Mouse (Mus musculus) liver, embryonic 14.5 days (tissue): Measurements from ENCODE around the gene Ffar4. TPM values are rescaled to one million over a fixed set of nuclear protein-coding genes. Genes with fewer than 3 reads are reported as not detected.

Source experiments
- ATAC-seq: fragments of 200-750 bp; cut with Nextera tagmentation; 2 replicates; pipeline ENCODE4 v1.8.0; 2017; ENCODE audit warnings: moderate number of reproducible peaks, mild to moderate bottlenecking, moderate library complexity; ENCODE audit not compliant: insufficient read depth
- DNase-seq, 3 experiments: peaks; one replicate each; pipeline ENCODE4 v3.0.0-alpha.2; 2012 to 2013; ENCODE audit warnings: low read depth in 3 of 3, low spot score in 3 of 3
- H3K27ac ChIP-seq: fragments of 300-500 bp; sonication (generic); 2 replicates; pipeline ENCODE4 v1.5.1; 2014; ENCODE audit warnings: moderate library complexity, mild to moderate bottlenecking, control low read depth, inconsistent platforms
- H3K27me3 ChIP-seq: fragments of 300-500 bp; sonication (generic); 2 replicates; pipeline ENCODE4 v1.6.1; 2014; ENCODE audit warnings: mild to moderate bottlenecking, low read length, moderate library complexity; ENCODE audit not compliant: control insufficient read depth, insufficient read depth
- H3K36me3 ChIP-seq: fragments of 300-500 bp; sonication (generic); replicated peaks from 2 replicates; pipeline ENCODE4 v1.6.1; 2014; ENCODE audit warnings: low read depth; ENCODE audit not compliant: control insufficient read depth, insufficient read depth
- H3K4me1 ChIP-seq, 2 experiments: fragments of 200-500 bp in 1 of 2; fragments of 300-500 bp in 1 of 2; sonication (generic) in 1 of 2; replicated peaks; 2 replicates each; pipeline ENCODE4 v1.6.1; 2012 to 2014; ENCODE audit warnings: antibody characterized with exemption in 1 of 2, inconsistent platforms in 1 of 2, low read length in 1 of 2; ENCODE audit not compliant: control insufficient read depth in 2 of 2, insufficient read depth in 2 of 2
- H3K4me2 ChIP-seq: fragments of 300-500 bp; sonication (generic); 2 replicates; pipeline ENCODE4 v1.6.1; 2014; ENCODE audit warnings: low read depth, mild to moderate bottlenecking, control low read depth, moderate library complexity
- H3K4me3 ChIP-seq, 2 experiments: fragments of 200-500 bp in 1 of 2; fragments of 300-500 bp in 1 of 2; sonication (generic) in 1 of 2; 2 replicates each; pipeline ENCODE4 v1.5.1; 2012 to 2014; ENCODE audit warnings: low read depth in 2 of 2, low read length in 2 of 2, mild to moderate bottlenecking in 2 of 2, control low read depth in 1 of 2, inconsistent platforms in 1 of 2, moderate library complexity in 1 of 2; ENCODE audit not compliant: insufficient read depth in 1 of 2
- H3K9ac ChIP-seq: fragments of 300-500 bp; sonication (generic); replicated peaks from 2 replicates; pipeline ENCODE4 v1.6.1; 2014; ENCODE audit warnings: mild to moderate bottlenecking, control low read depth, moderate library complexity
- H3K9me3 ChIP-seq: fragments of 300-500 bp; sonication (generic); 2 replicates; pipeline ENCODE4 v1.6.1; 2016; ENCODE audit warnings: low read length, mixed read lengths; ENCODE audit not compliant: control insufficient read depth
- CTCF ChIP-seq: IDR thresholded peaks from 2 replicates; pipeline ENCODE4 v1.5.1; 2016; ENCODE audit warnings: antibody characterized with exemption, low read depth, control low read depth
- EP300 ChIP-seq: IDR thresholded peaks from 2 replicates; pipeline ENCODE4 v1.6.1; 2016; ENCODE audit warnings: antibody characterized with exemption, low read depth
- WGBS: fragments of 180-500 bp; shearing (Covaris S2); extraction: QIAGEN DNeasy Blood & Tissue Kit; methylation state at CpG from one replicate; pipeline ENCODE4 v1.1.7; 2014; ENCODE audit not compliant: insufficient replicate concordance; 5-methylcytosine and 5-hydroxymethylcytosine counted together
- polyA plus RNA-seq, 2 experiments: library from polyadenylated mRNA; depleted of rRNA in 1 of 2; stranded (reverse) in 1 of 2; unstranded in 1 of 2; fragments of >200 nt; fragmentation: Nextera tagmentation in 1 of 2; extraction: Ambion mirVana in 1 of 2; gene quantifications; 2 replicates each; pipeline versions ENCODE4 v1.2.1 to v1.2.3; 2012 to 2014

Gene Ffar4
- polyA plus RNA-seq, 2 experiments, result 0.07 TPM; not detected in 1

GRCm38 (mm10) chr19:38064051-38064450 lies 32.8 kb upstream of the Ffar4 start:
- Histone ChIP-seq H3K4me2 (no peak overlapping the region), H3K9ac (no peak overlapping the region), H3K27ac (no peak overlapping the region), H3K4me1 (no peaks in the 10 kb centered on the region), H3K9me3 (no peaks in the 10 kb centered on the region), H3K4me3 (no peak overlapping the region), H3K27me3 (no peaks in the 10 kb centered on the region), H3K36me3 (no peaks in the 10 kb centered on the region)
- WGBS, result 53% methylated on average over 1 of the region's 1 CpGs
- TF ChIP-seq EP300 (no peak), CTCF (no peak)
- no peak for DNase-seq
- ATAC-seq, result no peak

- no peak for ATAC-seq
- no peaks in the 10 kb centered on the region for H3K9me3 ChIP-seq
- WGBS, result 82% methylated on average over 5 of the region's 5 CpGs
- TF ChIP-seq EP300, result no peak
- TF ChIP-seq CTCF, result no peak
- H3K36me3 ChIP-seq, result no peaks in the 10 kb centered on the region
- no peaks in the 10 kb centered on the region for H3K4me1 ChIP-seq
- no peak overlapping the region for H3K27ac ChIP-seq
- H3K27me3 ChIP-seq, result no peaks in the 10 kb centered on the region
- DNase-seq, result no peak
- no peak overlapping the region for H3K4me2 ChIP-seq
- no peak overlapping the region for H3K4me3 ChIP-seq
- no peak overlapping the region for H3K9ac ChIP-seq
These were observed 23.6 kb upstream of the Ffar4 start for GRCm38 (mm10) chr19:38073226-38073625.

- TF ChIP-seq EP300, result no peak
- Histone ChIP-seq H3K9me3 (no peaks in the 10 kb centered on the region), H3K4me2 (no peak overlapping the region), H3K4me1 (no peaks in the 10 kb centered on the region), H3K9ac (no peak overlapping the region), H3K27ac (no peak overlapping the region), H3K27me3 (no peaks in the 10 kb centered on the region), H3K36me3 (no peaks in the 10 kb centered on the region), H3K4me3 (no peak overlapping the region)
- WGBS, result 72% methylated on average over 11 of the region's 11 CpGs
- DNase-seq (no peak), ATAC-seq (no peak)
These were observed 21.8 kb upstream of the Ffar4 start for GRCm38 (mm10) chr19:38075051-38075450.

GRCm38 (mm10) chr19:38076251-38076650 lies 20.6 kb upstream of the Ffar4 start:
- H3K27me3 ChIP-seq, result no peaks in the 10 kb centered on the region
- WGBS, result 59% methylated on average over 2 of the region's 2 CpGs
- DNase-seq (no peak), ATAC-seq (no peak)
- H3K4me2 ChIP-seq, result no peak overlapping the region
- H3K9me3 ChIP-seq, result no peaks in the 10 kb centered on the region
- H3K27ac ChIP-seq, result no peak overlapping the region
- H3K9ac ChIP-seq, result no peak overlapping the region
- no peak for TF ChIP-seq CTCF
- no peaks in the 10 kb centered on the region for H3K36me3 ChIP-seq
- no peaks in the 10 kb centered on the region for H3K4me1 ChIP-seq
- H3K4me3 ChIP-seq, result no peak overlapping the region

GRCm38 (mm10) chr19:38077851-38078540 lies 18.9 kb upstream of the Ffar4 start:
- Histone ChIP-seq H3K9me3 (no peaks in the 10 kb centered on the region), H3K27me3 (no peaks in the 10 kb centered on the region), H3K36me3 (no peaks in the 10 kb centered on the region), H3K4me3 (no peak overlapping the region), H3K27ac (no peak overlapping the region), H3K9ac (no peak overlapping the region), H3K4me2 (no peak overlapping the region), H3K4me1 (no peaks in the 10 kb centered on the region)
- no peak for ATAC-seq
- WGBS, result 62% methylated on average over 3 of the region's 3 CpGs
- TF ChIP-seq EP300 (no peak), CTCF (no peak)
- no peak for DNase-seq
